16 mouse cellular contexts compared by ENCODE assay signal in the genomic region with DNA sequence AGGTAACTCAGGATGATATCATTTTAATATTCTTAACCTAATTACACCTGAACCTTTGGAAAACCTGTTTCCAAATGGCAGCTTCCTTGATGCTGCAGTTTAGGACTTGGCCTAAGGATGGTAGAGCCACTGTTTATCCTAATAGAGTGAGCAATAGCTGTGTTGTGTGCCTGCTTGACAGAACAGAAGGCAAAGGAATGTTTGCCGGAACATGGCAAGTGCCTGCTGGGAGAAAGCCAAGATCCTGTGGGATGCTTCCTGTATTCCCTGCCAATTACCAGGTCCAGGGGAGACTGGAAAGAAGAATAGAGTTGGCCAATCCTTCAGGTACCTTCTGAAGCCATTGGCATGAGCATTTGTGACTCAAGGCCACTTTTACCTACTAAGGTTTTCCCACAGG.
DNase-seq lines count a peak whose midpoint lies in the region; ATAC-seq lines count a peak whose summit lies in the region.
"Had no signal": no experiment of that assay in that cellular context is flagged by ENCODE, and none has a peak within 500 bp of the region (broad histone marks: within the 10 kb centered on the region; RNA-seq: fewer than 3 reads in every experiment).

No protein-coding gene starts in this region.

- H3K4me2 ChIP-seq in hindbrain, embryonic 16.5 days (ENCODE audit: low read length) = no peak overlapping the region
- H3K4me2 ChIP-seq: limb, embryonic 13.5 days; lung, embryonic 14.5 days had no signal

- 34% methylated on average over 1 of the region's 1 CpGs for WGBS in hindbrain, embryonic 16.5 days

- H3K9ac ChIP-seq in hindbrain, embryonic 16.5 days (ENCODE audit: low read depth, low read length) = no peak overlapping the region
- H3K9ac ChIP-seq: limb, embryonic 13.5 days; lung, embryonic 14.5 days had no signal

- no peak for ATAC-seq in hindbrain, embryonic 16.5 days
- ATAC-seq: activated CD4-positive, CD25-positive, alpha-beta regulatory T cell, adult 4 months; inflammation-experienced regulatory T-cells, adult 6 months had no signal

- H3K27ac ChIP-seq in hindbrain, embryonic 16.5 days (ENCODE audit: low read depth, low read length) = no peak overlapping the region
- H3K27ac ChIP-seq: kidney, postnatal 0 days; limb, embryonic 13.5 days; midbrain, embryonic 10.5 days had no signal

- no peaks in the 10 kb centered on the region for H3K9me3 ChIP-seq in hindbrain, embryonic 16.5 days (ENCODE audit: control insufficient read depth, low read length)
- H3K9me3 ChIP-seq: limb, embryonic 13.5 days; midbrain, embryonic 10.5 days had no signal

- peak; percentile 33 to 60 for DNase-seq in layer of hippocampus, adult 18-20 months (ENCODE audit: low spot score in 2 of 2)
- DNase-seq in layer of hippocampus, postnatal 25 days (ENCODE audit: extremely low spot score in 1 of 2, low spot score in 1 of 2) = no peak
- peak; percentile 61 for DNase-seq in cerebellum, adult 11 months
- peak; percentile 67 for DNase-seq in cerebellum, adult 8-10 months
- peak; percentile 26 to 30 for DNase-seq in layer of hippocampus, postnatal 36 days
- DNase-seq in adrenal gland, adult 18-20 months (ENCODE audit: low spot score in 2 of 2) = no peak
- DNase-seq: embryo, embryonic 11 days; lung, embryonic 14.5 days; right cerebral cortex, postnatal 4 days; thymus, postnatal 25 days had no signal

- no peaks in the 10 kb centered on the region for H3K36me3 ChIP-seq in hindbrain, embryonic 16.5 days (ENCODE audit: control insufficient read depth, insufficient read depth, low read length)
- H3K36me3 ChIP-seq: limb, embryonic 13.5 days; midbrain, embryonic 10.5 days had no signal

- no peak overlapping the region for H3K4me3 ChIP-seq in hindbrain, embryonic 16.5 days (ENCODE audit: low read length)
- H3K4me3 ChIP-seq: limb, embryonic 13.5 days; midbrain, embryonic 10.5 days had no signal

- H3K4me1 ChIP-seq in hindbrain, embryonic 16.5 days (ENCODE audit: control insufficient read depth, insufficient read depth, low read depth, low read length) = peaks cover 4% of the 10 kb centered on the region; the same call in 1 of the 2 replicates
- H3K4me1 ChIP-seq: limb, embryonic 13.5 days had no signal

- no peaks in the 10 kb centered on the region for H3K27me3 ChIP-seq in hindbrain, embryonic 16.5 days (replicated peaks; ENCODE audit: control insufficient read depth, insufficient read depth, low read length)
- H3K27me3 ChIP-seq: limb, embryonic 13.5 days had no signal

Comparison
In these comparisons a context has a peak if more than half of its experiments do, and no peak if none do; other contexts are left out.
1. DNase-seq: peak in layer of hippocampus, adult 18-20 months (2 of 2), cerebellum, adult 11 months (single experiment), cerebellum, adult 8-10 months (single experiment) and layer of hippocampus, postnatal 36 days (2 of 2); none in layer of hippocampus, postnatal 25 days (0 of 2) and adrenal gland, adult 18-20 months (0 of 2).